Mouse (Mus musculus) embryonic facial prominence, embryonic 14.5 days (tissue): ENCODE measurements around the gene Per1. TPM values are rescaled to one million over a fixed set of nuclear protein-coding genes. Genes with fewer than 3 reads are reported as not detected.

Source experiments
- ATAC-seq: fragments of 200-750 bp; cut with Nextera tagmentation; 2 replicates; pipeline ENCODE4 v1.8.0; 2017; ENCODE audit warnings: low read depth, moderate number of reproducible peaks, moderate TSS enrichment
- DNase-seq: peaks from one replicate; pipeline ENCODE4 v3.0.0-alpha.2; 2015; ENCODE audit warnings: low spot score
- H3K27ac ChIP-seq: fragments of 300-500 bp; sonication (generic); replicated peaks from 2 replicates; pipeline ENCODE4 v1.5.1; 2014; ENCODE audit warnings: low read depth, mild to moderate bottlenecking, low read length, moderate library complexity
- H3K27me3 ChIP-seq: fragments of 300-500 bp; sonication (generic); replicated peaks from 2 replicates; pipeline ENCODE4 v1.6.1; 2014; ENCODE audit warnings: low read length; ENCODE audit not compliant: control insufficient read depth, insufficient read depth
- H3K36me3 ChIP-seq: fragments of 300-500 bp; sonication (generic); 2 replicates; pipeline ENCODE4 v1.6.1; 2014; ENCODE audit warnings: low read length, mixed read lengths; ENCODE audit not compliant: control insufficient read depth, insufficient read depth
- H3K4me1 ChIP-seq: fragments of 300-500 bp; sonication (generic); 2 replicates; pipeline ENCODE4 v1.6.1; 2014; ENCODE audit warnings: antibody characterized with exemption, low read length; ENCODE audit not compliant: control insufficient read depth, insufficient read depth
- H3K4me2 ChIP-seq: fragments of 300-500 bp; sonication (generic); 2 replicates; pipeline ENCODE4 v1.6.1; 2014; ENCODE audit warnings: low read depth, mild to moderate bottlenecking, low read length, moderate library complexity, mixed read lengths
- H3K4me3 ChIP-seq: fragments of 300-500 bp; sonication (generic); 2 replicates; pipeline ENCODE4 v1.5.1; 2014; ENCODE audit warnings: low read depth, mild to moderate bottlenecking, low read length
- H3K9ac ChIP-seq: fragments of 300-500 bp; sonication (generic); 2 replicates; pipeline ENCODE4 v1.6.1; 2014; ENCODE audit warnings: low read depth, mild to moderate bottlenecking, low read length, moderate library complexity, mixed read lengths
- H3K9me3 ChIP-seq: fragments of 300-500 bp; sonication (generic); 2 replicates; pipeline ENCODE4 v1.6.1; 2016; ENCODE audit warnings: low read length; ENCODE audit not compliant: control insufficient read depth
- WGBS: fragments of 180-500 bp; shearing (Covaris S2); extraction: QIAGEN DNeasy Blood & Tissue Kit; methylation state at CpG from one replicate; pipeline ENCODE4 v1.1.7; 2014; 5-methylcytosine and 5-hydroxymethylcytosine counted together
- polyA plus RNA-seq: library from polyadenylated mRNA; unstranded; fragments of >200 nt; fragmentation: Nextera tagmentation; extraction: Ambion mirVana; gene quantifications from 2 replicates; pipeline ENCODE4 v1.2.1, GENCODE M21; 2014

Per1 gene
- polyA plus RNA-seq, 1 experiment from 2014 or later: 28.2 TPM

DNA sequence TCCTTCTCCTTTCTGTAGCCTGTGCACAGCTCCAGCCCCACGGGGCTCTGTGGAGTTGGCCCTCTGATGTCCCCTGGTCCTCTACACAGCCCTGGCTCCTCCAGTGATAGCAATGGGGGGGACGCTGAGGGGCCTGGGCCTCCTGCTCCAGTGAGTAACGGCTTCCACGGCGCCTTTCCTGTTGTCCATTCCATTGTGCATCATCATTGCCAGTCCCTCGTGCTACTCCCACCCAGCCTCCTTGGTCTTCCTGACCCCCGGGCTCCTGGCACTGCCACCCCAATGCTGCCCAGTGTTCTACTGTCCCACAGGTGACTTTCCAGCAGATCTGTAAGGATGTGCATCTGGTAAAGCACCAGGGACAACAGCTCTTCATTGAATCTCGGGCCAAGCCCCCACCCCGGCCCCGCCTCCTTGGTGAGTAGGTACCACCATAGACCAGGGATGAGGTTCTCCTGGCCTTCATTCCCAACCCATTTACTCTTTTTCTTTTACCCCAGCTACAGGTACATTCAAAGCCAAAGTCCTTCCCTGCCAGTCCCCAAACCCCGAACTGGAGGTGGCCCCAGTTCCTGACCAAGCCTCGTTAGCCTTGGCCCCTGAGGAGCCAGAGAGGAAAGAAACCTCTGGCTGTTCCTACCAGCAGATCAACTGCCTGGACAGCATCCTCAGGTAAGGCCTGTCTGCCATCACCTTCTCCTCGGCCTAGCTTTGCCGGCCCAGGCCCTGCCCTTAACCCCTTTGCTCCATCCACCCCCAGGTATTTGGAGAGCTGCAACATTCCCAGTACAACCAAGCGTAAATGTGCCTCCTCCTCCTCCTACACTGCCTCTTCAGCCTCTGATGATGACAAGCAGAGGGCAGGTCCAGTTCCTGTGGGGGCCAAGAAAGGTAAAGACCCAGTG, 8.8 kb downstream of the Per1 start:
- DNase-seq: no peak
- ATAC-seq: no peak
- H3K27me3 ChIP-seq: no peaks in the 10 kb centered on the region
- no peak overlapping the region for H3K9ac ChIP-seq
- H3K9me3 ChIP-seq: no peaks in the 10 kb centered on the region
- no peak overlapping the region for H3K27ac ChIP-seq
- WGBS: 90% methylated on average over 15 of the region's 15 CpGs
- no peak overlapping the region for H3K4me3 ChIP-seq
- no peak overlapping the region for H3K4me2 ChIP-seq
- peaks cover 84% of the 10 kb centered on the region for H3K36me3 ChIP-seq
- peaks cover 4% of the 10 kb centered on the region for H3K4me1 ChIP-seq

DNA sequence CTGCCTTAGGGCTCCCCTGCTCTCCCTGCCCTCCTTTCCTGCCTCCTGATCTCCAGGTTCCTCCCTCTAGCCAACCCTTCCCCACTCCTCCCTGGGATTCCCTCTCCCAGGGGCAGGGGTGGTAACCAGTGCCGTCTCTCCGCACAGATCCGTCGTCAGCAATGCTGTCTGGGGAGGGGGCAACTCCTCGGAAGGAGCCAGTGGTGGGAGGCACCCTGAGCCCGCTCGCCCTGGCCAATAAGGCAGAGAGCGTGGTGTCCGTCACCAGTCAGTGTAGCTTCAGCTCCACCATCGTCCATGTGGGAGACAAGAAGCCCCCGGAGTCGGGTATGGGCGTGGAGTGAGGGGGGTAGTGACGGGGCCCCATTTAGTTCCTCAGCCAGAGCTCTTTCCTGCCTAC, 9.5 kb downstream of the Per1 start:
- no peak for DNase-seq
- Histone ChIP-seq H3K4me2 (no peak overlapping the region), H3K27me3 (no peaks in the 10 kb centered on the region), H3K9me3 (no peaks in the 10 kb centered on the region), H3K27ac (no peak overlapping the region), H3K36me3 (peaks cover 91% of the 10 kb centered on the region), H3K4me3 (no peak overlapping the region), H3K4me1 (peaks cover 4% of the 10 kb centered on the region), H3K9ac (no peak overlapping the region)
- ATAC-seq: no peak
- 91% methylated on average over 14 of the region's 14 CpGs for WGBS

DNA sequence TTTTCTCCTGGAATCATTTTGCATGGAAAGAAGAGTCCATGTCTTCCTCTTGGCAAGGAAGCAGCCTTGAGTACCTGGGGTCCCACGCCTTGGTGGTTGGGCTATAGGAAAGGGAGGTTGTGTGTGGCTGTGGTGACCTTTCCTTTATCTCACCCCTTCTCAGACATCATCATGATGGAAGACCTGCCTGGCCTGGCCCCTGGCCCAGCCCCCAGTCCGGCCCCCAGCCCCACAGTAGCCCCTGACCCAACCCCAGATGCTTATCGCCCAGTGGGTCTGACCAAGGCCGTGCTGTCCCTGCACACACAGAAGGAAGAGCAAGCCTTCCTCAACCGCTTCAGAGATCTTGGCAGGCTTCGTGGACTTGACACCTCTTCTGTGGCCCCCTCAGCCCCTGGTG, 10.2 kb downstream of the Per1 start:
- Histone ChIP-seq H3K4me1 (peaks cover 6% of the 10 kb centered on the region), H3K4me2 (no peak overlapping the region), H3K4me3 (no peak overlapping the region), H3K27me3 (no peaks in the 10 kb centered on the region), H3K9me3 (no peaks in the 10 kb centered on the region), H3K9ac (no peak overlapping the region), H3K27ac (no peak overlapping the region), H3K36me3 (peaks cover 93% of the 10 kb centered on the region)
- WGBS: 82% methylated on average over 6 of the region's 6 CpGs
- DNase-seq: no peak
- no peak for ATAC-seq

DNA sequence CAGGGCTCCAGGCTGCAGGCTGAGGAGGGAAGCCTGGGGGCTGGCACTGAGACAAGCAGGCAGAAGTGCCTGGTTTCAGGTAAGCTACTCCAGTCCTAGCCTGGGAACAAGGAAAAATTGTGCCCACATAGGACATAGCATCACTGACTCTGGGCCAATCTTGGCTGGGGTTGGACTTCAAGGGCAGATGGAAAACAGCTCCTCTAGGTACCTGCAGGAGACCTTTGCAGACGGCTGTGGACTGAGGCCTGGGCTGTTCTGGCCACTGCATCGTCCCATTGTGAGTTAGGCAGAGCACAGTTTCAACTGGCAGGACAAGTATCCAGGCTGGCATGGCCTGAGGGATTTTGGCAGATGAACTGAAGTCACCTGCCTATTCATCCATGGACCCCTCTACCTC, 10.8 kb downstream of the Per1 start:
- H3K9ac ChIP-seq: no peak overlapping the region
- H3K27ac ChIP-seq: no peak overlapping the region
- no peaks in the 10 kb centered on the region for H3K9me3 ChIP-seq
- DNase-seq (no peak), ATAC-seq (no peak)
- peaks cover 3% of the 10 kb centered on the region; the same call in 1 of the 2 replicates for H3K4me1 ChIP-seq
- no peaks in the 10 kb centered on the region for H3K27me3 ChIP-seq
- no peak overlapping the region for H3K4me2 ChIP-seq
- 91% methylated on average over 2 of the region's 2 CpGs for WGBS
- H3K36me3 ChIP-seq: peaks cover 90% of the 10 kb centered on the region
- H3K4me3 ChIP-seq: no peak overlapping the region

DNA sequence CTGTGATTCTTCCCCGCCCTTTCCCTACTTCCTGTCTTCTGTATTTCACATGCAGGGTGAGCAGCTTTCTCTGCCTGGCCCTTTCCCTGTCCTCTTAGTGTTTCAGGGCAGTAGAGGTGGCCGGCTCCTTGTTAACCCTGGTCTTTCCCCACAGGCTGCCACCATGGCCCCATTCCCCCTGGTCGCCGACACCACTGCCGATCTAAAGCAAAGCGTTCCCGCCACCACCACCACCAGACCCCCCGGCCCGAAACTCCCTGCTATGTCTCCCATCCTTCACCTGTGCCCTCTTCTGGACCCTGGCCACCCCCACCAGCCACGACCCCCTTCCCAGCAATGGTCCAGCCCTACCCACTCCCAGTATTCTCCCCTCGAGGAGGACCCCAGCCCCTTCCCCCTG, 11.3 kb downstream of the Per1 start:
- no peak overlapping the region for H3K9ac ChIP-seq
- no peak overlapping the region for H3K4me2 ChIP-seq
- no peak overlapping the region for H3K4me3 ChIP-seq
- peaks cover 3% of the 10 kb centered on the region; the same call in 1 of the 2 replicates for H3K4me1 ChIP-seq
- H3K27me3 ChIP-seq: no peaks in the 10 kb centered on the region
- no peaks in the 10 kb centered on the region for H3K9me3 ChIP-seq
- WGBS: 88% methylated on average over 11 of the region's 11 CpGs
- peaks cover 85% of the 10 kb centered on the region for H3K36me3 ChIP-seq
- no peak for DNase-seq
- H3K27ac ChIP-seq: no peak overlapping the region
- no peak for ATAC-seq

DNA sequence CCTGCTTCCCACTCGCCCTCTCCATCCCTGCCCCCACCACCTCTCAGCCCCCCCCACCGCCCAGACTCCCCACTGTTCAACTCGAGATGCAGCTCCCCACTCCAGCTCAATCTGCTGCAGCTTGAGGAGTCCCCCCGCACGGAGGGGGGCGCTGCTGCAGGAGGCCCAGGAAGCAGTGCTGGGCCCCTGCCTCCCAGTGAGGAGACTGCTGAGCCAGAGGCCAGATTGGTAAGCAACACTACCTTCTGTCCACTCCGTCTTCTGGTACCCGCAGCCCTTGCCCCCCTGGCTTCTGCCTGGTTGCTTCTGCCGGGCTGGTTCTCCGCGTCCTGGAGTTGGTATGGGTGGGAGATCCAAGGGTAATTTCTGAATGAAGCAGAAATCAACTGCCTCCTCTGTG, 11.8 kb downstream of the Per1 start:
- peaks cover 79% of the 10 kb centered on the region for H3K36me3 ChIP-seq
- H3K9me3 ChIP-seq: no peaks in the 10 kb centered on the region

DNA sequence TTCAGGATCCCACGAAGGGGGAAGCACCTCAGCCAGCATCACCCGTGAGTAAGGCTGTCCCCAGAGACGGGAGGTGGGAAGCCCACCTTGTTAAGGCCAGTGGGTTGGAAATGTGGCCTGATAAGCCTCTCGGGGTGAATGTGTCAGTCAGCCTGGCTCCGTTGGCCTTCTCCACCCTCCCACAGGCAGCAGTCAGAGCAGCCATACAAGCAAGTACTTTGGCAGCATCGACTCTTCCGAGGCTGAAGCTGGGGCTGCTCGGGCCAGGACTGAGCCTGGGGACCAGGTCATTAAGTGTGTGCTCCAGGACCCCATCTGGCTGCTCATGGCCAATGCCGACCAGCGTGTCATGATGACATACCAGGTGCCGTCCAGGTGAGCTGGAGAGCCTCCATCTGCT, 12.7 kb downstream of the Per1 start:
- WGBS: 95% methylated on average over 11 of the region's 11 CpGs
- ATAC-seq: no peak

More for the DNA sequence above, 11.8 kb downstream of the Per1 start:
- no peak overlapping the region for H3K9ac ChIP-seq
- H3K27me3 ChIP-seq: no peaks in the 10 kb centered on the region
- peaks cover 3% of the 10 kb centered on the region; the same call in 1 of the 2 replicates for H3K4me1 ChIP-seq
- no peak overlapping the region for H3K27ac ChIP-seq
- DNase-seq: no peak
- no peak overlapping the region for H3K4me3 ChIP-seq
- no peak for ATAC-seq
- no peak overlapping the region for H3K4me2 ChIP-seq
- WGBS: 84% methylated on average over 11 of the region's 11 CpGs

DNA sequence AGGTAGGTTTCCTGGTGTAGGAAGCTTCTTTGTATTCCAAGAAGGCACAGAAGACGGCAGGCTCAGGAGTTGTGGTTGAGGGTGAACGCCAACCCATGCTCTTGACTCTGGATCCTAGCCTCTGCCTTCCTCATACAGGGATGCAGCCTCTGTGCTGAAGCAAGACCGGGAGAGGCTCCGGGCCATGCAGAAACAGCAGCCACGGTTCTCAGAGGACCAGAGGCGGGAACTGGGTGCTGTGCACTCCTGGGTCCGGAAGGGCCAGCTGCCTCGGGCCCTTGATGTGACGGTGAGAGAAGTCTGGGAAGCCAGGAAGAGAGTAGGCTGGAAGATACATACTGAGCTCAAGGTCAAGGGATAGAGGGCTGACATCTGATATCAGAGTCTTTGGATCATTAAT, 13.2 kb downstream of the Per1 start:
- 92% methylated on average over 9 of the region's 9 CpGs for WGBS
- H3K27ac ChIP-seq: no peak overlapping the region
- H3K4me3 ChIP-seq: no peak overlapping the region
- H3K27me3 ChIP-seq: no peaks in the 10 kb centered on the region
- ATAC-seq (no peak), DNase-seq (no peak)
- H3K9me3 ChIP-seq: no peaks in the 10 kb centered on the region
- H3K9ac ChIP-seq: no peak overlapping the region
- H3K4me1 ChIP-seq: peaks cover 10% of the 10 kb centered on the region; the same call in 1 of the 2 replicates
- H3K4me2 ChIP-seq: no peak overlapping the region
- H3K36me3 ChIP-seq: peaks cover 65% of the 10 kb centered on the region

More for the DNA sequence above, 12.7 kb downstream of the Per1 start:
- Histone ChIP-seq H3K36me3 (peaks cover 71% of the 10 kb centered on the region), H3K9ac (no peak overlapping the region), H3K4me2 (no peak overlapping the region), H3K9me3 (no peaks in the 10 kb centered on the region), H3K4me1 (peaks cover 10% of the 10 kb centered on the region; the same call in 1 of the 2 replicates), H3K27ac (no peak overlapping the region), H3K27me3 (no peaks in the 10 kb centered on the region), H3K4me3 (no peak overlapping the region)
- DNase-seq: no peak
